Mouse (Mus musculus): ENCODE measurements at regions not wholly inside any gene's neighbourhood (a gene's known extent, or its start where the extent isn't known, plus 50 kb on each side); places are given as distances from the start of the nearest gene placed in this dataset.

GRCm38 (mm10) chr3:41290535-41291307 lies 207.9 kb upstream of the Pgrmc2 start:
- DNase-seq = no peak

DNA sequence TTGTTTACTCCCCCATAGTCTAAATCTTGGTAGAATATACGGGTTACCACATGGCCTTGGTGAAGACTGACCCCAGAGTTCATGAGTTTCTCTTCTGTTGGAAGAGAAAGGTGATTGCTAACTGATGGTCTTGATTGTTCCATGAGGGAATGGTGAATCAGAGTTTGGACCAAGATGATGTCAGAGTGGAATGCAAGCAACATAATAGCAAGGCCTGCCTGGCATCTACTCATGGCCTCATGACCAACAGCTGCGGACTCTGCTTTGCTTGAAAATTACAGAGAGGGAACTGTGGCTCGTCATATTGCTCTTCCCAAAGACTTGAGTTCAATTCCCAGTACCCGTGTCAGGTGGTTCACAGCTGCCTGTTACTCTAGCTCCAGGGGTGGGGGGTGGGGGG lies 205.9 kb upstream of the Pgrmc2 start:
- no peak for DNase-seq

GRCm38 (mm10) chr3:41288066-41288465 lies 205.2 kb upstream of the Pgrmc2 start:
- DNase-seq = no peak

DNA sequence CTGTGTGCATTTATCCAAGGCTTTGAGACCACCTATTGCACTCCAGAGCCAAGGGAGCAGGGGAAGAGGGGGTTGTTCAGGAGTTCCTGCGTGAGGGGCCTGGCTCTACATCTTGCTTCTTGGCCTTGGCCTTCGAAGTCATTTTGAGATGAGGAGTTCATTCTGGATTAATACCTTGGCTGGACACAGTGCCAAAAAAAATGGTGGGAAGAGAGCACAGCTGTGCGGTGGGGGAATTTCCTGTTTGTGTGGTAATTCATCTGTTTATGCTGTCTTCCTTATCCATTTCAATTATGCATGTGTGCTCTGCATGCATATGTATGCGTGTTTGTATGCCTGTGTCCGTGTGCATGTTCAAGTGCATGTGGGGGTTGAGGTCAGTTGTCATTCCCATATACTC lies 202.5 kb upstream of the Pgrmc2 start:
- DNase-seq = no peak

DNA sequence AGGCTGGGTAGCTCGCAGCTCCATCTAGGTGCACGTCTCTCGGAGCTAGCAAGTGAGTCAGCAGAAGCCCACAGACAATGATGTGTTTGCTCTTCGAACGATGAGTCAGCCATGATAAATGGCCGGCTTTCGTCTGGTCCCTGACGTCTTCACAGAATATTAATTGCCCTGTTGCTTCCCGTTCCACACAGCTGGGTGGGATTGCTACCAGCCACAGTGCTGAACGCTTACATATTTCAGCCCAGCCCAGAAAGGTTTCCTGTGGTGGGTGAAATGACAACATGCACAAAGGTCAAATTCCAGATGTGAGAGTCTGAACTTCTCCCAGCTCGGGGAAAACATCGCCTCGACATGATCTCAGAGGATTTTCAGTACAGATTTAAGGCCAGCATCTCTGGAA lies 202.1 kb upstream of the Pgrmc2 start:
- no peak for DNase-seq

DNA sequence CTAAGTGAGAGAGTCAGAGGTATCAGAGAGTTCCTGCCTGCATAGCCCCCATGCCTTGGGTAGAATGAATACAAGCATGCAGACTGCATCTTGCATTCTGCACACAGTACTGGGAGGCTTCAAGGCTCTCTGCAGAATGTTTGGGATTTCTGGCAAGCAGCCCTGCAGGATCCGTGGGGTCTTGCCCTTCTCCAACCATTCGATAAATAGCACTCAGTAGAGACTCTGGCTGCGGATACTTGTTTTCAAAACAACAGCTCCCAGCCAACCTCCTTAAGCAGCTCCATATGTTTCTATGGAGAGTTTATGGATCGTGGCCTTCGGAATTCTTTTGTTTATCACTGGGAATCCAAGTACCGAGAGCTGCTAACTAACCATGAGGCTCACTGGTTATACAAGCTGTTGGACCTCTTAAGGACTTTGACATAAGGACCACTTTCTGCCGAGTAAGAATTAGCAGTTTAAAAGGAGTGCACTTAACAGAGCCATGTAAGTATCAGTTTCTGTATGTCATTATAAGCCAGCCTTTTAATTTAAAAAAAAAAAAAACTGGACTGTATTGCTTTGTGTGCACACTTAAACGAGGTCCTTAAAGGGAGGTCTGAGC lies 199.7 kb upstream of the Pgrmc2 start:
- DNase-seq = no peak

- no peak for DNase-seq
Measured at GRCm38 (mm10) chr3:41276096-41276495, 193.2 kb upstream of the Pgrmc2 start.

- DNase-seq = no peak
Measured at GRCm38 (mm10) chr3:41268516-41268915, 185.7 kb upstream of the Pgrmc2 start.

GRCm38 (mm10) chr3:41266216-41266615 lies 183.4 kb upstream of the Pgrmc2 start:
- DNase-seq = no peak

- DNase-seq = no peak
Measured at GRCm38 (mm10) chr3:41265399-41265798, 182.6 kb upstream of the Pgrmc2 start.

GRCm38 (mm10) chr3:41258291-41258690 lies 175.4 kb upstream of the Pgrmc2 start:
- DNase-seq = no peak

DNA sequence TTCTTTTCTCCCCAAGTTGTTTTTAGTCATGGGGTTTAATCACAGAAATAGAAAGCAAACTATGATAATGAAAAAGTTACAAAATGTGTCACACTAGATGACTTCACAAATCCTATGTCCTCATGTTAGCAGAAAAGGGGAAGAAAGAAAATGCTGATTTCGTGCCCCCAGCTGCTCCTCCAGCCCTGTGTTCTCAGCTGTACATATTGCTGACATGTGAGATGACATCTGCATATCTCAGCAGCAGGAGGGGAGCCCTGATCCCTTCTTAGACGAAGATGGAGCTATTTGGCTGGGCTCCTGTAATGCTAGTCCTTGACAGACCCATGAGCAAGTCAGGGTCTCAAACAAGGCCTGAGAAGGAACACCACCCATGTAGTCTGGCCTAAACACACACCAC lies 162.1 kb upstream of the Pgrmc2 start:
- no peak for DNase-seq

GRCm38 (mm10) chr3:41241856-41242552 lies 159.2 kb upstream of the Pgrmc2 start:
- DNase-seq = no peak

- no peak for DNase-seq
Measured at GRCm38 (mm10) chr3:41239801-41240200, 157.0 kb upstream of the Pgrmc2 start.

GRCm38 (mm10) chr3:41239246-41239645 lies 156.4 kb upstream of the Pgrmc2 start:
- DNase-seq = no peak

DNA sequence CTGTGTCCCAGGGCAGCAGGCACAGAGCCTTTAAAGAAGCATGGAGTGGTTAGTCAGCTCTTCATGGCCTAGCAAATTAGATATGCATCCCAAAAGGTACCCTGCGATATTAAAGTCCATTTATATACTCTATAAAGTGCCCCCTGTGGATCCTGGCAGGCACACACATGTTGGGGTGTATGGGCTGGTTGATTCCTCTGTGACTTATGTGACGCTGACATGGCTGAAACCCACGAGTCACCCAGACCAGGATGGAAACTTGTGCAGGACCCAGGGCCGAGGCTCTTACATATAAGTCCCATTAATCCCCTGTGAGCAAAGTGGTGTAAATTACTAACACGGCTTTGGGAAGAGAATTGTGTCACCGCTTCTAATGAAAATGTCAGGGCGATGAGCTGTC lies 155.2 kb upstream of the Pgrmc2 start:
- no peak for DNase-seq

DNA sequence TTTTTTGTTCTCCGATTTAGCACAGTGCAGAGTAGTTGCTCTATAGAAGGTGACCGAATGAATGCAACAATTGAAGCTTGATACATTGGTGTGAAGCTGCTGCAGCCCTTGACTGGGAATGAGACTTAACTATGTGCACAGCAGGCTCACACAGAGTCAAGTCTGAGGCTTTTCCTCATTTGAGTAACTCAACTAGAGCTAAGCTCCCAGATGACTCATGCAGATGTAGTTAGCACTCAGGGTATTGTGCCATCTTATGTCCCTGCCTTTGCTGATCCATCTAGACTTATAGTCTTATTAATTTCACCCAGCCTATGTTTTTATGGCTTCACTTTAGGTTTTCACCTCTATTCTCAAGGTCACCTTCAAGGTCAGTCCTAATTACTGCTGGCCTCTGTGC lies 152.8 kb upstream of the Pgrmc2 start:
- DNase-seq = no peak

- DNase-seq = no peak
Measured at GRCm38 (mm10) chr3:41234994-41235393, 152.1 kb upstream of the Pgrmc2 start.

- no peak for DNase-seq
Measured at GRCm38 (mm10) chr3:41234191-41234590, 151.3 kb upstream of the Pgrmc2 start.

GRCm38 (mm10) chr3:41233439-41233838 lies 150.6 kb upstream of the Pgrmc2 start:
- DNase-seq = no peak

- DNase-seq = peak; percentile 89
Measured at GRCm38 (mm10) chr3:41230961-41231377, 148.1 kb upstream of the Pgrmc2 start.

DNA sequence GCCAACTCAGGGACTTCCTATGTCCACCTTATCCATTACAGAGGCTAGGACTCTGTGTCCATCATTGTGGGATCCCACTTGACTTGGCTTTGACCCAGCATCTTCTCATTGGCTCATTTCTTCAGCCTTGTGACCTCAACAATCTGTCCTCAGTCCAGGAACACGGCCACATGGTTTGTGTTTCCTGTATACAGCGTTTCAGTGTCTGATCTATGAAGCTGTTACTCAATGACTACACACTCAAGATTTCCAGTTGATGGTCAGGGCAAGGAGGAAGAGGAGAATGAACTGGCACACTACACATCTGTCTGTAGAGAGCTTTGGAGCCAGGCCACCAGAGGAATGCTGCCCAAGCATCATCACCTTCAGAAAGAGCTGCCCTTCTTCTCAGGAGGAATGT lies 146.6 kb upstream of the Pgrmc2 start:
- peak; percentile 15 for DNase-seq

DNA sequence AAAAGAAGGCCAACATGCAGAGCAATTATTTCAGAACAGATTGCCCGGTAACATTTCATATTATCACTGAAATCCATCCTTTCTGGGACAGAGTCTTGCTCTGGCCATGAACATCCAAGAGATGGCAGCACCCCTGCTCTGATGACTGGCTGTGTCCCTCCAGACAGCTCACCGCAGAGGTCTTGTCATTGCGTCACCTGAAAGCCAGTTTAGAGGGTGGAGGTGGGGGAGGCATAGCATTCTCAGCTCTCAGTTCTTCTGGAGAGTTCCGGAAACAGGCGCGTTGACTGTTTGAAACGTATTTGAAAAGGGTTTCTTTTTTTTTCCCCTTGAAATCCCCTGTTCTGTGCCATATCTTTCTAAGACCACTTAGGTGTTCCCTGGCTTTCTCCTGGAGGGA lies 145.7 kb upstream of the Pgrmc2 start:
- DNase-seq = peak; percentile 42

GRCm38 (mm10) chr3:41220746-41221145 lies 137.9 kb upstream of the Pgrmc2 start:
- DNase-seq = no peak
